Mouse (Mus musculus): Measurements from ENCODE around the gene Lgsn. TPM values are rescaled to one million over a fixed set of nuclear protein-coding genes. Genes with fewer than 3 reads are reported as not detected.

The Lgsn gene
- total RNA-seq (2023): not detected

GRCm38 (mm10) chr1:31176101-31176500, at the start of gene Lgsn:
Gene Lgsn (plus strand): TSS chr1:31176401.

GRCm38 (mm10) chr1:31222564-31222963, 46.4 kb downstream of the Lgsn start, which contains the start of the genes 4931428L18Rik and Pih1d3:
Gene 4931428L18Rik (minus strand): TSS chr1:31222684.
Gene Pih1d3 (plus strand): TSS chr1:31222838.

Other genes with a start within 250 kb of the Lgsn start
- not detected for gene AC153137.1, start 198.4 kb upstream of the Lgsn start, total RNA-seq (2023)
- gene 4931428L18Rik, start 46.3 kb downstream of the Lgsn start, total RNA-seq (2023): not detected
- gene Pih1d3, start 46.4 kb downstream of the Lgsn start, total RNA-seq (2023): not detected